Mouse (Mus musculus) cerebellum, adult 2 months (tissue): ENCODE data around the gene Eed.

Experiments used
- CTCF ChIP-seq: fragments of 200-500 bp; IDR thresholded peaks from 2 replicates; pipeline ENCODE4 v1.5.1; 2011; ENCODE audit warnings: low read depth, mild to moderate bottlenecking, control low read depth, low read length, moderate library complexity, borderline replicate concordance; ENCODE audit not compliant: insufficient read depth
- POLR2A ChIP-seq: fragments of 200-500 bp; IDR thresholded peaks from 2 replicates; pipeline ENCODE4 v1.6.1; 2011; ENCODE audit warnings: low read length, control low read depth, borderline replicate concordance; ENCODE audit not compliant: insufficient read depth

DNA sequence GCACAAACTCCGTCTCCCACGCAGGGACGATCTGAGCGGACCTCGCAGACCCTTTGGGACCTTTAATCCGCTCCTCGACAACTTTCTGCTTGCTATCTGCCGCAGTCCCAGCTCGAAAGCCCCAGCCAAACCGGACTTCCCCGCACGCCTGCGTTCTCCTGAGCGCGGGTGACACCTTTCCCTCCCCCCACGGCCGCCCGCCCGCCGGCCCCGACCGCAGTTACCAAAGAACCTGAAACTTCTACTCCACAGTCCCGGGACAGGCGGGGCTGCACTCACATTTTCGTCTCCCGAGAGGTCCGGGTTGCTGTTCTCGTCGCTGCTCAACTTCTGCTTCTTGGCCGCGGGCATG lies 674 bp downstream of the Eed start:
- TF ChIP-seq CTCF (no peak), POLR2A (no peak)
